9 mouse cellular contexts compared by ENCODE assay signal in genomic region chr7:79147011-79147837, GRCm38 (mm10). TPM values are rescaled to one million over a fixed set of nuclear protein-coding genes. Genes with fewer than 3 reads are reported as not detected.
DNase-seq lines count a peak whose midpoint lies in the region; ATAC-seq and TF ChIP-seq lines count a peak whose summit lies in the region.
"Had no signal": no experiment of that assay in that cellular context is flagged by ENCODE, and none has a peak within 500 bp of the region (broad histone marks: within the 10 kb centered on the region; RNA-seq: fewer than 3 reads in every experiment).

No protein-coding gene starts in this region.

- no peaks in the 10 kb centered on the region for H3K27me3 ChIP-seq in neural tube, embryonic 11.5 days (ENCODE audit: control insufficient read depth, insufficient read depth, low read length)
- no peaks in the 10 kb centered on the region for H3K27me3 ChIP-seq in myocyte (ENCODE audit: control insufficient read depth, insufficient read depth, insufficient read length)

- no peaks in the 10 kb centered on the region for H3K79me2 ChIP-seq in myocyte (ENCODE audit: control insufficient read depth, insufficient read depth)

- peaks cover 11% of the 10 kb centered on the region; the same call in 1 of the 2 replicates for H3K4me1 ChIP-seq in neural tube, embryonic 11.5 days (ENCODE audit: control insufficient read depth, insufficient read depth, low read length)

- no peak overlapping the region for H3K27ac ChIP-seq in neural tube, embryonic 11.5 days (ENCODE audit: low read depth, low read length)

- no peak for DNase-seq in neural tube, embryonic 11.5 days (ENCODE audit: low spot score)
- DNase-seq in neural tube, embryonic 10.5 days (ENCODE audit: extremely low spot score, low spot score), result no peak
- DNase-seq in heart, adult 18-20 months, result peak; percentile 65 to 68
- peak; percentile 34 for DNase-seq in kidney, adult 9 months
- DNase-seq in layer of hippocampus, postnatal 36 days, result no peak
- no peak for DNase-seq in layer of hippocampus, adult 8-10 months (ENCODE audit: low spot score in 2 of 2)
- DNase-seq in embryo, embryonic 11 days, result no peak

- H3K4me3 ChIP-seq in neural tube, embryonic 11.5 days (ENCODE audit: low read depth, low read length), result no peak overlapping the region
- H3K4me3 ChIP-seq in myocyte, result peak overlapping the region; percentile 63

- no peak for TF ChIP-seq POLR2A in myocyte (IDR thresholded peaks at IDR 0.05; ENCODE audit: insufficient read length, low read depth)

- ATAC-seq in neural tube, embryonic 11.5 days (ENCODE audit: insufficient read depth, low FRiP score, low TSS enrichment), result no peak

- H3K9me3 ChIP-seq in neural tube, embryonic 11.5 days (ENCODE audit: control insufficient read depth, low read length), result no peaks in the 10 kb centered on the region

- H3ac ChIP-seq in myocyte (ENCODE audit: control insufficient read depth, insufficient read length), result no peak overlapping the region

- peak overlapping the region; percentile 85; the same call in 1 of the 2 replicates for H3K4me2 ChIP-seq in neural tube, embryonic 11.5 days (ENCODE audit: low read depth)
- H3K4me2 ChIP-seq in myocyte (ENCODE audit: low read depth), result peak overlapping the region; percentile 88

- WGBS in neural tube, embryonic 11.5 days, result 63% methylated on average over 12 of the region's 12 CpGs

- H3K9ac ChIP-seq in neural tube, embryonic 11.5 days (ENCODE audit: low read length), result no peak overlapping the region

- no peaks in the 10 kb centered on the region; the same call in 1 of the 2 replicates for H3K36me3 ChIP-seq in neural tube, embryonic 11.5 days (ENCODE audit: control insufficient read depth, insufficient read depth, low read length)
- H3K36me3 ChIP-seq in myocyte (ENCODE audit: control insufficient read depth, insufficient read depth), result no peaks in the 10 kb centered on the region

TF ChIP-seq in myocyte, 11 proteins besides CTCF, POLR2A, EP300 and RAD21:
- TF ChIP-seq POLR2AphosphoS2 (IDR thresholded peaks at IDR 0.05; ENCODE audit: insufficient read length, low read depth) (no peak), E2F4 (IDR thresholded peaks at IDR 0.05; ENCODE audit: insufficient read depth) (no peak), SRF (IDR thresholded peaks at IDR 0.05; ENCODE audit: control insufficient read depth, insufficient read length, low read depth) (no peak), CEBPB (IDR thresholded peaks at IDR 0.05; ENCODE audit: insufficient read depth, poor library complexity, severe bottlenecking) (no peak), TCF12 (IDR thresholded peaks at IDR 0.05; ENCODE audit: insufficient read depth, poor library complexity, severe bottlenecking) (no peak), MYOG (IDR thresholded peaks at IDR 0.05; ENCODE audit: control insufficient read depth in 1 of 3, insufficient read depth in 1 of 3, insufficient read length in 2 of 3, low read depth in 2 of 3) (no peak), USF1 (IDR thresholded peaks at IDR 0.05; ENCODE audit: low read depth) (peak; percentile 25), MYOD1 (IDR thresholded peaks at IDR 0.05; ENCODE audit: control insufficient read depth in 1 of 3, insufficient read length in 2 of 3, low read depth in 2 of 3) (peak in 1 of 3 experiments; percentile 36), MAX (IDR thresholded peaks at IDR 0.05; ENCODE audit: low read depth) (no peak), TCF3 (IDR thresholded peaks at IDR 0.05; ENCODE audit: insufficient read length, low read depth) (no peak)

RNA-seq across cellular contexts. Expression of gene Mfge8, which starts 1.6 kb away (rescaled TPM):
- polyA plus RNA-seq in neural tube, embryonic 11.5 days (2014; fragmentation: Nextera tagmentation; extraction: Ambion mirVana), result 81.6 and 85.2 TPM in 2 replicates
- total RNA-seq in heart, adult 18-20 months (2021), result 100 to 1,000 TPM; 120 to 144 TPM
- polyA plus RNA-seq in myocyte (2012; fragmentation: generic; extraction: Trizol), result 173 TPM
- total RNA-seq in layer of hippocampus, postnatal 36 days (2021), result 100 to 1,000 TPM; 154 to 157 TPM
- 100 to 1,000 TPM; 152 to 176 (median 163) TPM for total RNA-seq in layer of hippocampus, adult 8-10 months (2022)

RNA-seq across cellular contexts. Expression of gene Hapln3, which starts 16.4 kb away (rescaled TPM):
- 1.2 and 2.7 TPM in 2 replicates for polyA plus RNA-seq in neural tube, embryonic 11.5 days (2014; fragmentation: Nextera tagmentation; extraction: Ambion mirVana)
- under 1 TPM; 0.27 to 0.36 TPM for total RNA-seq in heart, adult 18-20 months (2021)
- 0.10 TPM for polyA plus RNA-seq in myocyte (2012; fragmentation: generic; extraction: Trizol)
- total RNA-seq in layer of hippocampus, postnatal 36 days (2021), result 1 to 10 TPM; 1.7 to 2.4 TPM
- total RNA-seq in layer of hippocampus, adult 8-10 months (2022), result 1 to 10 TPM; 1.6 to 3.0 (median 1.9) TPM
- total RNA-seq: neutrophil, adult 5-6 weeks had no signal

Comparison
In these comparisons a context has a peak if more than half of its experiments do, and no peak if none do; other contexts are left out.
1. DNase-seq: peak in heart, adult 18-20 months (2 of 2) and kidney, adult 9 months (single experiment); none in neural tube, embryonic 11.5 days (single experiment), neural tube, embryonic 10.5 days (single experiment), layer of hippocampus, postnatal 36 days (0 of 2), layer of hippocampus, adult 8-10 months (0 of 2) and embryo, embryonic 11 days (single experiment).